Mouse (Mus musculus): ENCODE measurements at regions not wholly inside any gene's neighbourhood (a gene's known extent, or its start where the extent isn't known, plus 50 kb on each side); places are given as distances from the start of the nearest gene placed in this dataset.

GRCm38 (mm10) chr13:110784162-110784785 lies 389.4 kb downstream of the Plk2 start:
- DNase-seq (ENCODE audit: low spot score in 2 of 2): no peak

- no peak for DNase-seq (ENCODE audit: low spot score in 2 of 2)
These were observed 390.0 kb downstream of the Plk2 start for GRCm38 (mm10) chr13:110784822-110785221.

- no peak for DNase-seq (ENCODE audit: low spot score in 2 of 2)
These were observed 403.5 kb downstream of the Plk2 start for GRCm38 (mm10) chr13:110798313-110798712.

GRCm38 (mm10) chr13:110802841-110803240 lies 408.0 kb downstream of the Plk2 start:
- DNase-seq (ENCODE audit: low spot score in 2 of 2): no peak

GRCm38 (mm10) chr13:110812401-110812800 lies 417.6 kb downstream of the Plk2 start:
- no peak for DNase-seq (ENCODE audit: low spot score in 2 of 2)

GRCm38 (mm10) chr13:110814066-110814465 lies 419.2 kb downstream of the Plk2 start:
- DNase-seq (ENCODE audit: low spot score in 2 of 2): no peak

- DNase-seq (ENCODE audit: low spot score in 2 of 2): no peak
These were observed 424.5 kb downstream of the Plk2 start for GRCm38 (mm10) chr13:110819301-110819862.

GRCm38 (mm10) chr13:110824878-110825277 lies 429.9 kb upstream of the Actbl2 start:
- DNase-seq (ENCODE audit: low spot score in 2 of 2): no peak

- no peak for DNase-seq (ENCODE audit: low spot score in 2 of 2)
These were observed 422.4 kb upstream of the Actbl2 start for GRCm38 (mm10) chr13:110832442-110832841.

GRCm38 (mm10) chr13:110836936-110837335 lies 417.9 kb upstream of the Actbl2 start:
- no peak for DNase-seq (ENCODE audit: low spot score in 2 of 2)

GRCm38 (mm10) chr13:110841949-110842348 lies 412.9 kb upstream of the Actbl2 start:
- DNase-seq (ENCODE audit: low spot score in 2 of 2): no peak

GRCm38 (mm10) chr13:110845695-110846094 lies 409.1 kb upstream of the Actbl2 start:
- DNase-seq (ENCODE audit: low spot score in 2 of 2): no peak

GRCm38 (mm10) chr13:110852996-110853727 lies 401.7 kb upstream of the Actbl2 start:
- DNase-seq (ENCODE audit: low spot score in 2 of 2): no peak

GRCm38 (mm10) chr13:110854213-110854612 lies 400.6 kb upstream of the Actbl2 start:
- no peak for DNase-seq (ENCODE audit: low spot score in 2 of 2)

GRCm38 (mm10) chr13:110865902-110866512 lies 388.8 kb upstream of the Actbl2 start:
- DNase-seq (ENCODE audit: low spot score in 2 of 2): no peak

- no peak for DNase-seq (ENCODE audit: low spot score in 2 of 2)
These were observed 388.1 kb upstream of the Actbl2 start for GRCm38 (mm10) chr13:110866713-110867112.

- no peak for DNase-seq (ENCODE audit: low spot score in 2 of 2)
These were observed 383.6 kb upstream of the Actbl2 start for GRCm38 (mm10) chr13:110871125-110871775.

- no peak for DNase-seq (ENCODE audit: low spot score in 2 of 2)
These were observed 383.1 kb upstream of the Actbl2 start for GRCm38 (mm10) chr13:110871776-110872135.

- DNase-seq (ENCODE audit: low spot score in 2 of 2): no peak
These were observed 373.2 kb upstream of the Actbl2 start for GRCm38 (mm10) chr13:110881573-110881972.

- no peak for DNase-seq (ENCODE audit: low spot score in 2 of 2)
These were observed 372.6 kb upstream of the Actbl2 start for GRCm38 (mm10) chr13:110882173-110882572.

- DNase-seq (ENCODE audit: low spot score in 2 of 2): no peak
These were observed 372.1 kb upstream of the Actbl2 start for GRCm38 (mm10) chr13:110882661-110883172.

GRCm38 (mm10) chr13:110893909-110894308 lies 360.9 kb upstream of the Actbl2 start:
- no peak for DNase-seq (ENCODE audit: low spot score in 2 of 2)
